Mouse (Mus musculus) forebrain, embryonic 13.5 days (tissue): ENCODE results near the gene Ints6l. TPM values are rescaled to one million over a fixed set of nuclear protein-coding genes. Genes with fewer than 3 reads are reported as not detected.

ENCODE experiments used
- ATAC-seq: fragments of 200-750 bp; cut with Nextera tagmentation; 2 replicates; pipeline ENCODE4 v1.8.0; 2017
- H3K27ac ChIP-seq: fragments of 300-500 bp; sonication (generic); 2 replicates; pipeline ENCODE4 v1.5.1; 2015; ENCODE audit warnings: inconsistent platforms, mild to moderate bottlenecking, moderate library complexity
- H3K27me3 ChIP-seq: fragments of 300-500 bp; sonication (generic); 2 replicates; pipeline ENCODE4 v1.6.1; 2015; ENCODE audit warnings: mild to moderate bottlenecking, inconsistent platforms
- H3K36me3 ChIP-seq: fragments of 300-500 bp; sonication (generic); 2 replicates; pipeline ENCODE4 v1.6.1; 2015; ENCODE audit warnings: mild to moderate bottlenecking, inconsistent platforms; ENCODE audit not compliant: poor library complexity, severe bottlenecking
- H3K4me1 ChIP-seq: fragments of 300-500 bp; sonication (generic); 2 replicates; pipeline ENCODE4 v1.6.1; 2015; ENCODE audit warnings: inconsistent platforms
- H3K4me2 ChIP-seq: fragments of 300-500 bp; sonication (generic); 2 replicates; pipeline ENCODE4 v1.6.1; 2015; ENCODE audit warnings: inconsistent platforms, mild to moderate bottlenecking, moderate library complexity
- H3K4me3 ChIP-seq: fragments of 300-500 bp; sonication (generic); 2 replicates; pipeline ENCODE4 v1.5.1; 2015; ENCODE audit warnings: mild to moderate bottlenecking, inconsistent platforms
- H3K9ac ChIP-seq: fragments of 300-500 bp; sonication (generic); 2 replicates; pipeline ENCODE4 v1.6.1; 2015; ENCODE audit warnings: mild to moderate bottlenecking, inconsistent platforms
- H3K9me3 ChIP-seq: fragments of 300-500 bp; sonication (generic); replicated peaks from 2 replicates; pipeline ENCODE4 v1.6.1; 2016; ENCODE audit warnings: inconsistent platforms
- WGBS: fragments of 180-500 bp; shearing (Covaris S2); methylation state at CpG from one replicate; pipeline ENCODE4 v1.1.7; 2015; 5-methylcytosine and 5-hydroxymethylcytosine counted together
- polyA plus RNA-seq: library from polyadenylated mRNA; unstranded; fragments of >200 nt; fragmentation: Nextera tagmentation; extraction: Ambion mirVana; gene quantifications from 2 replicates; pipeline ENCODE4 v1.2.1, GENCODE M21; 2015

Ints6l gene
- polyA plus RNA-seq, 1 experiment from 2014 or later = 16.4 TPM

DNA sequence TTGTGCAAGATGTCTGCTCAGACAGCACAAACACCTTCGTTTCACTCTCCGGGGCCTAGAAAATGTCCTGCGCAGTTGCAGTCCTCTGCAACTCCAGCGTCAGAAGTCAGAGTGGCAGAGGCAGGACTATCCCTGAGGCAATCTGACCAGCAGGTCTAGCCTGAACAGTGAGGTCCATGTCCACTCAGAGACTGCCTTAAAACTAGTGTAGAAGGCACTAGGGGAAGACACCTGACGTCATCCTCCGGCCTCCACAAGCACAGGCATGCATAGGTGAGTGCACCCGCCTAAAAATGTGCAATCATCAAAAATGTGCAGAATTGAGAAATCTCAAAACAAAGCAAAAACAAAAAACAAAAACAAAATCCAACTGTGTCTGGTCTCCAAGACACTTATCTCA, 94.8 kb downstream of the Ints6l start, which contains the start of gene Gm648:
Gene Gm648 (minus strand): TSS at position 101 of the 400 bp plus-strand sequence.
- Histone ChIP-seq H3K27ac (no peak within 1 kb of the TSS), H3K9me3 (no peaks in the 10 kb centered on the region), H3K4me3 (no peak within 1 kb of the TSS), H3K27me3 (no peaks in the 10 kb centered on the region), H3K4me2 (no peak within 1 kb of the TSS), H3K36me3 (no peaks in the 10 kb centered on the region), H3K4me1 (no peaks in the 10 kb centered on the region), H3K9ac (no peak within 1 kb of the TSS)
- WGBS = 92% methylated on average over 7 of the region's 7 CpGs
- no peak for ATAC-seq

DNA sequence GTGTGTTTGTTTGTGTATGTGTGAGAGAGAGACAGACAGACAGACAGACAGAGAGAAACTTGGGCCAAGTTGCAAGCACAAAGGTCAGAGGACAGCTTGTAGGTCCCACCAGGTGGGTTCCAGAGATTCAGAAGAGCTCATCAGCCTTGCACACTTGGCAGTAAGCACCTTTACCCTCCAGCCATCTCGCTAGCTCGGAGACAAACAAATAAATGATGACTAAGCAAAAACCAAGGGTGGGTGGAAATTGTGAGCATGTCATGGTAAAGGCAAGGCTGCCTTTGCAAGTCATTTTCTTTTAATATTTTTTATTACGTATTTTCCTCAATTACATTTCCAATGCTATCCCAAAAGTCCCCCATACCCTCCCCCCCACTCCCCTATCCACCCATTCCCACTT, 98.9 kb downstream of the Ints6l start:
- ATAC-seq = no peak
- Histone ChIP-seq H3K4me1 (no peaks in the 10 kb centered on the region), H3K9ac (no peak overlapping the region), H3K4me3 (no peak overlapping the region), H3K27ac (no peak overlapping the region), H3K9me3 (no peaks in the 10 kb centered on the region), H3K4me2 (no peak overlapping the region), H3K36me3 (no peaks in the 10 kb centered on the region), H3K27me3 (no peaks in the 10 kb centered on the region)
- 69% methylated on average over 3 of the region's 3 CpGs for WGBS

Other genes starting within 250 kb of the Ints6l start
- gene Gm773, start 242.0 kb upstream of the Ints6l start, polyA plus RNA-seq = not detected in 2 replicates
- gene Zfp449, start 108.5 kb upstream of the Ints6l start, polyA plus RNA-seq = 3.9 and 4.5 TPM in 2 replicates
- gene Smim10l2a, start 80.3 kb upstream of the Ints6l start, polyA plus RNA-seq = 6.3 and 9.0 TPM in 2 replicates
- gene Gm2174, start 6.9 kb upstream of the Ints6l start, polyA plus RNA-seq = 1.4 and 1.5 TPM in 2 replicates
- gene Gm10477, start 69.9 kb downstream of the Ints6l start, polyA plus RNA-seq = not detected in 2 replicates
- gene Gm648, start 94.7 kb downstream of the Ints6l start, polyA plus RNA-seq = not detected in 2 replicates
- gene Mmgt1, start 143.2 kb downstream of the Ints6l start, polyA plus RNA-seq = 48.7 and 53.1 TPM in 2 replicates
- gene Slc9a6, start 154.9 kb downstream of the Ints6l start, polyA plus RNA-seq = 25.0 and 32.5 TPM in 2 replicates